ENCODE assay signal across 8 mouse cellular contexts in the genomic region with DNA sequence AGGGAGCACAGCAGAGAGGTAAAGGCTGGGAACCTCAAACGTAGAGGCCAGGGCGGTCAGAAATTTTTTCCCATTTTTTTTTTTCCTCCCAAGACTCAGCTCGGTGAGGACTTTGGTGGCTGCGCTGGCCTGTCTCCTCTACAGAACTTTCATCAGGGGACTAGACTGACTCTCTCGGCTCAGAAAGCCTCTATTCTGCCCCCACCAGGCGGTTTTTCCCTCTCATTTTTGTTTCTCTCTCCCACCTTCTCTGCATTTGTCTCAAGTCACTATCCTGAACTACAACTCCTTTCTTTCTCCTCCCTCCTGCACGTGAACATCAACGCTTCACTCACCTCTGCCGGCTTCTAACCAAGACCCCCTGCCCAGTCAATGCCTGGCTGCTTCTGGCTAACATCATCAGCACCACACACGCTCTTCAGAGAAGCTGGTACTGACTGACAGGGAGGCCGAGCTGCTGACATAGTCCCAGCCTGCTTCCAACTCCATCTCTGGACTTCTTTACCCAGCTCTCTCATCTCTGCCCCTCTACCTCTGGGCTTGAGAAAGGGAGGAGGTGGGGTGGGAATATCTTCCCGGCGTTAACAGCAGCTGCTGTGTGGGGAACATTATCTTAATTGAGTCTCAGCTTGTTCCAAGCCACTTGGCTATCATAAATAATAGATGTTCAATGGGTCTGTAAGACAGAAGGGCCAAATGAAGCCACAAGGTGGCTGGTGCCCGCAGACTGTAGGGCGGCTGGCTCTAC.
DNase-seq lines count a peak whose midpoint lies in the region; ATAC-seq and TF ChIP-seq lines count a peak whose summit lies in the region.

No protein-coding gene starts in this region.

- peak; percentile 66 for TF ChIP-seq CTCF in layer of hippocampus, adult 2 months (conservative IDR thresholded peaks at IDR 0.05)
- no peak; the same call in 1 of the 2 replicates for TF ChIP-seq CTCF in brain, embryonic 14.5 days (IDR thresholded peaks at IDR 0.05; ENCODE audit: borderline replicate concordance, extremely low read depth, insufficient read depth, insufficient read length)

- H3K27me3 ChIP-seq in heart, embryonic 15.5 days: peaks cover 69% of the 10 kb centered on the region
- H3K27me3 ChIP-seq in liver, embryonic 16.5 days (ENCODE audit: control insufficient read depth, insufficient read depth, low read depth, low read length): peaks cover 2% of the 10 kb centered on the region; the same call in 1 of the 2 replicates

- H3K4me1 ChIP-seq in heart, embryonic 15.5 days (replicated peaks): peaks cover 15% of the 10 kb centered on the region
- H3K4me1 ChIP-seq in liver, embryonic 16.5 days (ENCODE audit: control insufficient read depth, low read depth, low read length): no peaks in the 10 kb centered on the region

- DNase-seq in layer of hippocampus, adult 2 months (ENCODE audit: low spot score in 2 of 2): peak in 1 of 2 experiments; percentile 35
- DNase-seq in layer of hippocampus, adult 9-11 months: no peak
- peak; percentile 52 for DNase-seq in brain, embryonic 14.5 days (ENCODE audit: low read depth)
- no peak for DNase-seq in ovary, postnatal 10 days (ENCODE audit: low spot score)
- no peak for DNase-seq in urinary bladder, postnatal 10 days (ENCODE audit: low spot score)

- no peak overlapping the region for H3K27ac ChIP-seq in layer of hippocampus, adult 2 months
- no peak overlapping the region for H3K27ac ChIP-seq in heart, embryonic 15.5 days
- H3K27ac ChIP-seq in liver, embryonic 16.5 days (ENCODE audit: low read length): no peak overlapping the region

- peak overlapping the region; percentile 50 for H3K4me3 ChIP-seq in layer of hippocampus, adult 2 months
- peak overlapping the region; percentile 41 for H3K4me3 ChIP-seq in heart, embryonic 15.5 days
- no peak overlapping the region for H3K4me3 ChIP-seq in liver, embryonic 16.5 days (ENCODE audit: low read depth, low read length)

- no peak overlapping the region for H3K9ac ChIP-seq in heart, embryonic 15.5 days
- H3K9ac ChIP-seq in liver, embryonic 16.5 days (ENCODE audit: low read depth, low read length): no peak overlapping the region

- peak overlapping the region; percentile 68 for H3K4me2 ChIP-seq in heart, embryonic 15.5 days
- peak overlapping the region; percentile 19; the same call in 1 of the 2 replicates for H3K4me2 ChIP-seq in liver, embryonic 16.5 days (ENCODE audit: low read depth, low read length)

- no peak for ATAC-seq in heart, embryonic 15.5 days (replicated peaks; ENCODE audit: insufficient number of reproducible peaks, insufficient read depth, low FRiP score, low read depth)
- no peak for ATAC-seq in liver, embryonic 16.5 days (ENCODE audit: low read depth)
- no peak for ATAC-seq in megakaryocyte-erythroid progenitor cell, adult 5-6 weeks (replicated peaks; ENCODE audit: low FRiP score, low TSS enrichment, poor library complexity, severe bottlenecking)

- TF ChIP-seq POLR2A in brain, embryonic 14.5 days (IDR thresholded peaks at IDR 0.05; ENCODE audit: borderline replicate concordance, extremely low read depth, insufficient read depth, insufficient read length, poor library complexity, severe bottlenecking): no peak

- no peaks in the 10 kb centered on the region for H3K9me3 ChIP-seq in heart, embryonic 15.5 days (replicated peaks)
- no peaks in the 10 kb centered on the region for H3K9me3 ChIP-seq in liver, embryonic 16.5 days (replicated peaks; ENCODE audit: control insufficient read depth, low read length)

- no peaks in the 10 kb centered on the region for H3K36me3 ChIP-seq in heart, embryonic 15.5 days
- no peaks in the 10 kb centered on the region for H3K36me3 ChIP-seq in liver, embryonic 16.5 days (ENCODE audit: control insufficient read depth, insufficient read depth)

- WGBS in heart, embryonic 15.5 days: 10% methylated on average over 15 of the region's 15 CpGs
- WGBS in liver, embryonic 16.5 days (ENCODE audit: insufficient replicate concordance): 10% methylated on average over 15 of the region's 15 CpGs
